Mouse (Mus musculus) forebrain, embryonic 11.5 days (tissue): ENCODE measurements around the gene Isg20l2. TPM values are rescaled to one million over a fixed set of nuclear protein-coding genes. Genes with fewer than 3 reads are reported as not detected.

ENCODE experiments used
- ATAC-seq: fragments of 200-750 bp; cut with Nextera tagmentation; replicated peaks from 2 replicates; pipeline ENCODE4 v1.8.0; 2017; ENCODE audit warnings: moderate TSS enrichment; ENCODE audit not compliant: low FRiP score
- DNase-seq: peaks from one replicate; pipeline ENCODE4 v3.0.0-alpha.2; 2017; ENCODE audit warnings: low spot score
- H3K27ac ChIP-seq: fragments of 300-500 bp; sonication (generic); 2 replicates; pipeline ENCODE4 v1.5.1; 2014; ENCODE audit warnings: low read depth, low read length
- H3K27me3 ChIP-seq: fragments of 300-500 bp; sonication (generic); 2 replicates; pipeline ENCODE4 v1.6.1; 2014; ENCODE audit warnings: mild to moderate bottlenecking, low read length, mixed read lengths; ENCODE audit not compliant: control insufficient read depth, insufficient read depth
- H3K36me3 ChIP-seq: fragments of 300-500 bp; sonication (generic); 2 replicates; pipeline ENCODE4 v1.6.1; 2014; ENCODE audit warnings: mild to moderate bottlenecking, low read length, moderate library complexity, mixed read lengths; ENCODE audit not compliant: control insufficient read depth, insufficient read depth
- H3K4me1 ChIP-seq: fragments of 300-500 bp; sonication (generic); replicated peaks from 2 replicates; pipeline ENCODE4 v1.6.1; 2014; ENCODE audit warnings: low read length, mixed read lengths; ENCODE audit not compliant: control insufficient read depth, insufficient read depth
- H3K4me2 ChIP-seq: fragments of 300-500 bp; sonication (generic); 2 replicates; pipeline ENCODE4 v1.6.1; 2014; ENCODE audit warnings: low read depth, mild to moderate bottlenecking, low read length, moderate library complexity, mixed read lengths; ENCODE audit not compliant: severe bottlenecking
- H3K4me3 ChIP-seq: fragments of 300-500 bp; sonication (generic); 2 replicates; pipeline ENCODE4 v1.5.1; 2014; ENCODE audit warnings: low read depth, low read length
- H3K9ac ChIP-seq: fragments of 300-500 bp; sonication (generic); 2 replicates; pipeline ENCODE4 v1.6.1; 2014; ENCODE audit warnings: low read length
- H3K9me3 ChIP-seq: fragments of 300-500 bp; sonication (generic); 2 replicates; pipeline ENCODE4 v1.6.1; 2016; ENCODE audit warnings: low read length, mixed read lengths; ENCODE audit not compliant: control insufficient read depth
- WGBS: fragments of 180-500 bp; shearing (Covaris S2); extraction: QIAGEN DNeasy Blood & Tissue Kit; methylation state at CpG from one replicate; pipeline ENCODE4 v1.1.7; 2014; 5-methylcytosine and 5-hydroxymethylcytosine counted together
- polyA plus RNA-seq: library from polyadenylated mRNA; unstranded; fragments of >200 nt; fragmentation: Nextera tagmentation; extraction: Ambion mirVana; gene quantifications from 2 replicates; pipeline ENCODE4 v1.2.1, GENCODE M21; 2014

Gene Isg20l2
- polyA plus RNA-seq, 1 experiment from 2014 or later: 73.9 TPM

DNA sequence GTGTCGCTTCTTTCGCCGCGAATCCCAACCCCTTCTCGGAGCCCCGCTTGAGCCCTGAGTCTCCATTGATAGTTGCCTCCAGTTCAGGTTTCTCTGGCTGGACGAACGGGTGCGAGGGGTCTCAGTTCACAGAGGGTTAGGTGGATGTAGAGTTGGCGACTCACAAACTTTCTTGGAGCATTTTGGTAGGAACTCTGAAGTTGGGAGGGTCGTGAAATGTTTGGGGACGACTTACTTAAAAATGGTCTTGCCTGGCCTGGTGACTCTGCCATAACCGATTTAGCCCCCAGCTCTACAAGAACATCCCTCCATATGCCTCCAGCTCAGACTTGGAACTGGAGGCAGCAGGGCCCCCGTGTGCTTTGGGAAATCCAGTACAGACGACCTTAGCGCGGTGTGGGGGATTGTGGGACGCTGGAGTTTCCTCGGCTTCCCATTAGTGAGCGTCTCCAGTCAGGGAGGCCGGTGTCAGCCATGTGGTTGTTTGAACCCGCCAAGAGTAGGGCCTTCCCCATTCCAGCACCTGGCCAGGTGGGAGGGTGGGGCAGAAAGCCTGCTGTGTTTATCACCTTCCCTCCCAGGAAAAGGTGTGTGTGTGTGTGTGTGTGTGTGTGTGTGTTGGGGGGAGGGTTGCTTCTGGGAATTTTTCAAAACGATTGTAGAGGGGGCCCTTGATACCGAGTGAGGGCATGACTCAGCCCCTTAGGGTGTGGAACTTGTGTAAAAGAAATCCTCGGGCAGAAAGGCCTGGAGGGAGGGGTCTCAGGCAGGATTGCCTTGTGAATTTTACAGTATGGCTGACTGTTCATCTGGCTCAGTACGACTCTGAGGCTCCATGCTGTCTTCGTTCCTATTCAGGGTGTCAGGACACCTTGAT is 22.9 kb upstream of the Isg20l2 start:
- ATAC-seq: no peak

DNA sequence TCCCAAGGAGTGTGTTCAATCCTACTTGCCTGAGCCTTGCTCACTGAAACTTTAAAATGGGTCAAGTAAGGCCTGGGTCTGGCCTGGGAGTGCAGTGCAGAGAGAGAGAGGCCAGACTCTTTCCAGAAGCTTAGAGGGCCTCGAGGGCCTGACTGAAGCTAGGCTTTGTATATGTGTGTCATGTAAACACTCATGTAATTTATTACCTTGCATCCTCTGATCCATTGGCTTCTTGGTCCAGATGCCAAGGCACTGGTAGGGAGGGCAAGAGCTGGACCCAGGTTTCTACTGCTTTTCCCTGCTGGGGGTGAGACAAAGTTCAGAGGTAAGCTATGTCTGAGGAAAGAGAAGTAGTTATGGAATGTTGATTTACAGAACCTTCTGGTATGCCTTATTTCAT is 22.2 kb upstream of the Isg20l2 start:
- Histone ChIP-seq H3K9me3 (no peaks in the 10 kb centered on the region), H3K27ac (no peak overlapping the region), H3K4me3 (peak overlapping the region; percentile 99), H3K9ac (peak overlapping the region; percentile 99), H3K4me1 (peaks cover 22% of the 10 kb centered on the region), H3K4me2 (peak overlapping the region; percentile 78), H3K36me3 (no peaks in the 10 kb centered on the region), H3K27me3 (no peaks in the 10 kb centered on the region)
- no peak for DNase-seq
- 6% methylated on average over 1 of the region's 1 CpGs for WGBS
- ATAC-seq: no peak

More for the DNA sequence above, 22.9 kb upstream of the Isg20l2 start:
- under 1% methylated on average over 27 of the region's 27 CpGs for WGBS
- Histone ChIP-seq H3K4me3 (peak overlapping the region; percentile 99), H3K9me3 (no peaks in the 10 kb centered on the region), H3K36me3 (no peaks in the 10 kb centered on the region), H3K27me3 (no peaks in the 10 kb centered on the region), H3K4me1 (peaks cover 22% of the 10 kb centered on the region), H3K9ac (peak overlapping the region; percentile 99), H3K4me2 (peak overlapping the region; percentile 78), H3K27ac (peak overlapping the region; percentile 89)
- DNase-seq: peak; percentile 68

GRCm38 (mm10) chr3:87909381-87909780 is 20.7 kb upstream of the Isg20l2 start:
- ATAC-seq (no peak), DNase-seq (no peak)
- Histone ChIP-seq H3K4me1 (peaks cover 22% of the 10 kb centered on the region), H3K4me2 (no peak overlapping the region), H3K36me3 (peaks cover 3% of the 10 kb centered on the region), H3K27ac (peak overlapping the region; percentile 86; the same call in 1 of the 2 replicates), H3K4me3 (no peak overlapping the region), H3K9me3 (no peaks in the 10 kb centered on the region), H3K9ac (no peak overlapping the region), H3K27me3 (no peaks in the 10 kb centered on the region)
- WGBS: 86% methylated on average over 2 of the region's 2 CpGs

GRCm38 (mm10) chr3:87909874-87910273 is 20.2 kb upstream of the Isg20l2 start:
- Histone ChIP-seq H3K4me1 (peaks cover 22% of the 10 kb centered on the region), H3K4me2 (peak overlapping the region; percentile 67), H3K9ac (peak overlapping the region; percentile 51; the same call in 1 of the 2 replicates), H3K27me3 (no peaks in the 10 kb centered on the region), H3K4me3 (peak overlapping the region; percentile 39; the same call in 1 of the 2 replicates), H3K9me3 (no peaks in the 10 kb centered on the region), H3K27ac (peak overlapping the region; percentile 86), H3K36me3 (peaks cover 5% of the 10 kb centered on the region)
- WGBS: 2% methylated on average over 4 of the region's 4 CpGs
- ATAC-seq (no peak), DNase-seq (no peak)

DNA sequence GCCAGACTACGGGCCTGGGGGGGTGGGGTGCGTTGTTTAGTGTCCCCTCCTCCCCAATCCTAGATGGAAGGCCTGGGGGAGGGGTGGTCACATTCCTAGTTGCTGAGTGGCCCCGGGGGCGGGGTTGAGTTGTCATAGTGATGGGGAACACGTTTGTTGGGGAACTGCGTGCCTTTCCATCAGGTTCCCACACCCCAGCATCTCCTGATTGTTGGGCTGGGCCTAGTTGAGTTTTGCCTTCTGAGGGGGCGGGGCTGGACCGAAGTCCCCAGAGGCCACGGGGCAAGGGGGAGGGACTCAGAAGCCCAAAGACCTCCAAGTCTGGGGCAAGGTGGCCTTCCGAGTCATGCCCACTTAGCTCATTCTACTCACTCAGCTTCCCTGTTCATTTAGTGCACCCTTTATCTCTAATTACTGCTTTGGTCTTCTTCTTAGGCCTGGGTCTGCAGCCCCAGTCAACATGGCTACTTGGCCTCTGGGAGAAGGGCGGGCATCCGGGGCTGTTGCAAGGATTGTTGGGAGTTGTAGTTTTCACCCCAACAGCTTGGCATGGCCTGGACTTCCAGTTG is 19.5 kb upstream of the Isg20l2 start:
- H3K9ac ChIP-seq: peak overlapping the region; percentile 51
- peak; percentile 37 for ATAC-seq
- H3K36me3 ChIP-seq: peaks cover 5% of the 10 kb centered on the region
- no peaks in the 10 kb centered on the region for H3K9me3 ChIP-seq
- no peaks in the 10 kb centered on the region for H3K27me3 ChIP-seq
- 4% methylated on average over 12 of the region's 12 CpGs for WGBS
- H3K27ac ChIP-seq: peak overlapping the region; percentile 86
- peak overlapping the region; percentile 67 for H3K4me2 ChIP-seq
- peak overlapping the region; percentile 39 for H3K4me3 ChIP-seq
- H3K4me1 ChIP-seq: peaks cover 22% of the 10 kb centered on the region
- peak; percentile 93 for DNase-seq

- no peak overlapping the region for H3K27ac ChIP-seq
- DNase-seq: no peak
- no peaks in the 10 kb centered on the region for H3K9me3 ChIP-seq
- no peak for ATAC-seq
- H3K36me3 ChIP-seq: peaks cover 5% of the 10 kb centered on the region
- 84% methylated on average over 7 of the region's 7 CpGs for WGBS
- no peak overlapping the region for H3K4me2 ChIP-seq
- H3K4me3 ChIP-seq: no peak overlapping the region
- peaks cover 14% of the 10 kb centered on the region for H3K4me1 ChIP-seq
- no peak overlapping the region for H3K9ac ChIP-seq
- H3K27me3 ChIP-seq: no peaks in the 10 kb centered on the region
Observed at GRCm38 (mm10) chr3:87913491-87913890, 16.6 kb upstream of the Isg20l2 start.

DNA sequence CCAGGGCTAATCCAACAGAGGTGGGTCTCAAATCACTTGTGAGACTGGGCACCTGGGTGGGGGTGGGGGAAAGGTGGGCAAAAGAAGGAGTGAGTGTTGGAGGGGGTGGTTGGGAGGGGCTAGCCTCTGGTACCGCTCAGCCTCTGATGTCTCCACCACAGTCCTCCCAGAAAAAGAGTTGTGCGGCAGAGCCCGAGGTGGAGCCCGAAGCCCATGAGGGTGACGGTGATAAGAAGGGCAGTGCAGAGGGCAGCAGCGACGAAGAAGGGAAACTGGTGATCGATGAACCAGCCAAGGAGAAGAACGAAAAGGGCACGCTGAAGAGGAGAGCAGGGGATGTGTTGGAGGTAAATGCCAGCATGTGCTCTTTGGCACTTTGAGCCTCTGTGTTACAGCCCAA is 16.2 kb upstream of the Isg20l2 start:
- Histone ChIP-seq H3K4me1 (peaks cover 14% of the 10 kb centered on the region), H3K4me3 (no peak overlapping the region), H3K27ac (no peak overlapping the region), H3K9ac (no peak overlapping the region), H3K36me3 (peaks cover 5% of the 10 kb centered on the region), H3K27me3 (no peaks in the 10 kb centered on the region), H3K9me3 (no peaks in the 10 kb centered on the region), H3K4me2 (no peak overlapping the region)
- ATAC-seq (no peak), DNase-seq (no peak)
- WGBS: 98% methylated on average over 10 of the region's 10 CpGs

DNA sequence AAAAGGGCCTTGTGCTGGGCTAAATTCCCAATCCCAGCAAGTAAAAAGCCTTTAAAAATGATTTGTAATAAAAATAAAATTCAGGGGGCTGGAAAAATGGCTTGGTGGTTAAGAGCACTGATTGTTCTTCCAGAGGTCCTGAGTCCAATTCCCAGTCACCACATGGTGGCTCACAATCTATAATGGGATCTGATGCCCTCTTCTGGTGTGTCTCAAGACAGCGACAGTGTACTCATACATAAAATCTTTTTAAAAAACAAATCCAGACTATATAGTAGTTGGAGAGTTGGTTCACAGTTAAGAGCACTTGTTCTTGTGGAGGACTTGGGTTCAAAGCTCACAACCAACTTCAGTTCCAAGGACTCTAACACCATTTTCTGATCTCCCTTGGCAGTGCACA is 13.1 kb upstream of the Isg20l2 start:
- ATAC-seq (no peak), DNase-seq (no peak)
- Histone ChIP-seq H3K27me3 (no peaks in the 10 kb centered on the region), H3K9me3 (no peaks in the 10 kb centered on the region), H3K27ac (no peak overlapping the region), H3K36me3 (peaks cover 5% of the 10 kb centered on the region), H3K9ac (no peak overlapping the region), H3K4me1 (peaks cover 6% of the 10 kb centered on the region; the same call in 1 of the 2 replicates), H3K4me3 (no peak overlapping the region), H3K4me2 (no peak overlapping the region)
- WGBS: 90% methylated on average over 1 of the region's 1 CpGs
